Mouse (Mus musculus) frontal cortex, postnatal 14 days (tissue): ENCODE results near the gene Arsb.
"Not testable (repeated sequence)": the region's sequence is repeated elsewhere in the genome, so short reads cannot be mapped to it uniquely, and the experiment has no call there.

Experiments used
- DNase-seq, 2 experiments: peaks; one replicate each; pipeline ENCODE4 v3.0.0; 2022; ENCODE audit warnings: low spot score in 2 of 2

Arsb gene

DNA sequence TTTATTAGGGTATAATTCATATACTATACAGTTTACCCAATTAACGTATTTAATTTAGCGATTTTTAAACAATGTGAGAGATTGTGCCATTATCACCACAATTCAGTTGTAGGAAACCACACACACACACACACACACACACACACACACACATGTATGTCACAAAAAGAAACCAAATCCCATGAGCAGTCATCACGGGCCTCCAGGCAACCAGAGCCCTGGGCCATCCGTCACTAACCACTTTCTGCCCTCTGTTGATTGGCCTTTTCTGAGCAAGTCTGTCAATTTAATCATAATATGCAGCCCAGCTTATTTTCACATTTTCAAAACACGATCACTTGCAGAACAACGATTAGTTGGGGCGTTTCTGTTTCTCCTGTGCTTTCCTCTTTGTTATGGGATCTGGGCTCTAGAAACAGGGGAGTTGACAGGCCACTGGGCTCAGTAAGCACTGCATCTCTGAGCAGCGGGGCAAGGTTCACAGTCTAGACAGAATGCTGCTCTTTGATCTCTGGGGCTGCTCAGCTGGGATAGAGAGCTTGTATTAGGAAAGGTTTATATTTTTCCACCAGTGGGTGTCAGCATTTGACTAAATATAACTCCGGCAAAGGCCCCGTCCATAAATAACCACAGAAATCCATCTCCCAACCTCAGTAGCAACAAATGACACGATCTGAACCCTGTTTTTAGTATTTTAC is 21.7 kb downstream of the Arsb start:
- DNase-seq: no peak

DNA sequence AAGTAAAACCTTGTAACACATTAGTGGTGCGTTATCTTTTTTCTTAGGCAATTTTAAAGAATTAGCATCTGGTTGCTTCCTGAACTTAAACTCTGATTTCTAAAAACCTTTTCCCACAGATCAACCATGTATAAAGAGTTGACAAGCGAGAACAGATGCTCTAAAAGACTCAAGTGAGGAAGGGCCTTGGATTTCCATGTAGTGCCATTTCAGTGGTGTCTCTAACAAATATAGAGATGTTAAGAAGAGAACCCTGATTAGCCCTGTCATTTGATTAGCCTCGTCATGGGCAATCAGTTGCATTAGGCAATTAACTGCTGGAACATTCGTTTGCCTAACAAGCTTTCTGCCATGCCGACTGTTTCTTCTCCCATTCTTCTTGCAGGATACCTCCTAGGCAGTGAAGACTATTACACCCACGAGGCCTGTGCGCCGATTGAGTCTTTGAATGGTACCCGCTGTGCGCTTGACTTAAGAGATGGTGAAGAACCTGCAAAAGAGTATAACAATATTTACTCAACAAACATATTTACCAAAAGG is 22.3 kb downstream of the Arsb start:
- no peak for DNase-seq

- DNase-seq: no peak
These were observed 25.7 kb downstream of the Arsb start for GRCm38 (mm10) chr13:93797011-93797600.

DNA sequence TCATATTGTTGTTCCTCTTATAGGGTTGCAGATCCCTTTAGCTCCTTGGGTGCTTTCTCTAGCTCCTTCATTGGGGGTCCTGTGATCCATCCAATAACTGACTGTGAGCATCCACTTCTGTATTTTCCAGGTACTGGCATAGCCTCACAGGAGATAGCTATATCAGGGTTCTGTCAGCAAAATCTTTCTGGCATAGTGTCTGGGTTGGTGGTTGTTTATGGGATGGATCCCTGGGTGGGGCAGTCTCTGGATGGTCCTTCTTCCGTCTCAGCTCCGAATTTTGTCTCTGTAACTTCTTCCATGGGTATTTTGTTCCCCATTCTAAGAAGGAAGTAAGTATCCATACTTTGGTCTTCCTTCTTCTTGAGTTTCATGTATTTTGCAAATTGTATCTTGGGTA is 38.9 kb downstream of the Arsb start:
- DNase-seq: not testable (repeated sequence)

DNA sequence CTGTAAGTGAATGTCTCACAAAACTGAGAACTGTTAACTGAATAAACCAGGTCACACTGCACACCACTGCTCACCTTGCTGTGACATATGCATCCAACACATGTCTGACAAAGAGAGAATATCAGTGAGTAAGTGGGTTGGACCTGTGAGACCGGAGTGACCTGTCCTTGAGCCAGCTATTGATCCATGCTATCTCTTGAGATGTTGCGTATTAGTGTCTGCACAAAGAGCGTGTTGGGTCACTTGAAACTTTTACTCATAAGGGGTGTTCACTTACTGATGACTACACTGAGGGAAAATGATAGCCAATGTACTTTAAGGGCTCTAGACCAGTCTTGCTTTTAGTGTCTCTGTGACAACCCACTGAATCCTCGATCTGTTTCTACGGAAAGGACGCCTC is 42.7 kb downstream of the Arsb start:
- no peak for DNase-seq

GRCm38 (mm10) chr13:93814676-93815075 is 43.2 kb downstream of the Arsb start:
- no peak for DNase-seq

DNA sequence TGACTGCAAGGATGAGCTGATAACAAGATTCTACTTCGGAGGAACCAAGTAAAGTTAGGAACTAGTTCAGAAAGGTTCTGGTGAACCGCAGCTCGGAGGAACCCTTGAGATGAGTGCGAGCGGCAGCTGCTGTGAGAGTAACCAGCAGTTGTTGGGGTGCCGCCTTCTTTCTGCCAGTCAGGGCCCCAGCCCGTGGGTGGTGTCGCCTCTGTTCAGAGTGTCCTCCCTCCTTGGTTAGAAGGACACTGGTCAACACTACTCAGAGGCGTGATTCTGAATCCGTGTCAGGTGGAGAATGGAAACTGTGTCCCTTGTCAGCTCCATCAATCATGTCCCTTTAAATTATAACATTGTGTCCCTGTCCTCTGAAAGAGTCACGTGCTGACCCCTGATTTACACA is 43.7 kb downstream of the Arsb start:
- no peak for DNase-seq

- DNase-seq: no peak
These were observed 44.7 kb downstream of the Arsb start for GRCm38 (mm10) chr13:93816127-93816526.

DNA sequence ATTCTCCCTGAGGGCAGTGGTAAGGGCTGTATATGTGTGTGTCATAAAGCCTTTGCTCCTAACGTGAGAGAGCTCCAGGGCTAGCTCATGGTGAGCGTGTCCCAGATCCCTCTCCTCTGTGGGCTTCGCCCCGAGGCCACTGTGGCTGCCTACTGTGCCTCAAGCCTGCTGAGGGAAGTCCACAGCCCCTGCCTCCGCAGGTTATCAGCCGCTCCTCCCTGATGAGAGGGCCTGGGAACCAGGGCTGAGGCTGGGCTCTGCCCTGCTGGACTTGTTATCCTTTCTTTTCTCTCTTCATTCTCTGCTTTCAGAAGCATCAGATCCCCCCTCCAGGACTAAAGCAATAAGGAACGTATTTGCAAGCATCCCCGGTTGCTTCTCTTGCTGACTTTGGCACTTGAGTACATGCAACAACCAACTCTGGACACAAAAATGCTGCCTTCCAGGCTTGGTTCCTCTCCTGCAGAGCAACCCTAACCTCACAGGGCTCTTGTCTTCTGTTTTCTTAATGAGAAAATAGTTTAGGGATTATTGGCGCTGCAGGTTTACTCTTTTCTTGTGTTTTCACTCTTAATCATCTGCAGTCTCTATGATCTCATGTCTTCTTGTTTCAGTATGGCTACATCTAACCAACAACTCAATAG is 45.4 kb downstream of the Arsb start:
- DNase-seq: no peak

- DNase-seq: no peak
These were observed 48.7 kb downstream of the Arsb start for GRCm38 (mm10) chr13:93820173-93820572.

GRCm38 (mm10) chr13:93822001-93822400 is 50.6 kb downstream of the Arsb start:
- DNase-seq: no peak

GRCm38 (mm10) chr13:93825792-93826558 is 54.5 kb downstream of the Arsb start:
- no peak for DNase-seq

DNA sequence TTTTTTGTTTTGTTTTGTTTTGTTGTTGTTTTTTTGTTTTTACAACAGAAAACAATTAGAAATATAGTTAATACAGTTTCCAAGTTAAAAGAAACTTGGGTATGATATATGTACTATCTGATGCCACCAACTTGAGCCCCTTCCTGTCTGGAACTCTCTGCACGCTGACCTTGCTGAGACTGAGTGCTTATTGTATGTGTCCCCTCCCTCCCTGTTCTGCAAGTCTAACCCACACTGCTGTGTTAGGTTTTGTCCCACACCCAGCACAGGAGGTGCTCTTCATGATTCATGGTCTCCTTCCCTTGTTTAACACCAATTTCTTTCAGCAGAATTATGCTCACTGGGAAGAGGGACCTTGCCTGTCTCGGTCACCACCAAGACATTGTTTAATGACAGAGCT is 56.3 kb downstream of the Arsb start:
- no peak for DNase-seq

GRCm38 (mm10) chr13:93829565-93830293 is 58.3 kb downstream of the Arsb start:
- no peak for DNase-seq

DNA sequence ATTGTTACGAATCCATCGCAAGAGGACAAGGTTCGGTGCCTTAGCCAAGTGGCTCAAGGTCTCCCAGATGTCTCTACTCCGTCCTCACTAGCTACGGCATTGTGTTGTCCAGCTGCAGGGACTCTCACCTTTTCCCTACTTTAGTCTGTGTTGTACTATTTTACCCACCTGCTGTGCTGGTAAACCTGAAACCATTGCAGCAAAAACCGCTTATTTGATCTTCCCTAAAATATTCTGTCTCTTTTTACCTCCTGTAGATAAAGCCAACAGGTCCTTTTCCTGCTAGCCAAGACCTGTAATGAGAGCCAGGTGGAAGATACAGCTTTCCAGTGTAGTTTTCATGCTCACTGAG is 58.8 kb downstream of the Arsb start:
- no peak for DNase-seq

GRCm38 (mm10) chr13:93837481-93838225 is 66.2 kb downstream of the Arsb start:
- no peak for DNase-seq

- DNase-seq: no peak
These were observed 67.2 kb downstream of the Arsb start for GRCm38 (mm10) chr13:93838431-93839136.

- DNase-seq: no peak
These were observed 67.8 kb downstream of the Arsb start for GRCm38 (mm10) chr13:93839137-93839630.

DNA sequence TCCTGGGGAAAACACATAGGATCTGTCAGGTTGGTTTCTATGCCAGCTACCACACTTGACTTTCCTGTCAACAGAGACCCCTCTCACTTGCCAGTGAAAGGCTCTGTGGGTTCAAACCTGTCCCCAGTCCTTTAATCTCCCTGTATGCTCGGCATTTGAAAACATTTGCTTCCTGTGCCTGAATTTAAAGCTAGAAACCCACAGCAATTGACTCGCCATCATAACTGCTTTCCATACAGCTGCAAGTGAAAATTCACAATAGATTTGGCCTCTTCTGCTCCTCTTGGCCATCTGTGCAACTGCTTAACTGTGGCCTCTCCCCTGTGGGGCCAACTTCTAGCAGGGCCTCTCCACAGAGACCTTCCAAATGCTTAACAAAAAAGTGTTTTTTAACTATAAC is 68.3 kb downstream of the Arsb start:
- no peak for DNase-seq

GRCm38 (mm10) chr13:93840146-93840545 is 68.7 kb downstream of the Arsb start:
- DNase-seq: no peak
